Mouse (Mus musculus): ENCODE data around the gene Zfp976. TPM values are rescaled to one million over a fixed set of nuclear protein-coding genes. Genes with fewer than 3 reads are reported as not detected.

Gene Zfp976
- polyA plus RNA-seq (2012; rRNA removed; ENCODE audit: low replicate concordance) = 0.05 TPM in 1 of 2 replicates, not detected in the other

GRCm38 (mm10) chr7:42642152-42643115, at the start of gene Zfp976:
Zfp976 (minus strand) TSS chr7:42642588.

DNA sequence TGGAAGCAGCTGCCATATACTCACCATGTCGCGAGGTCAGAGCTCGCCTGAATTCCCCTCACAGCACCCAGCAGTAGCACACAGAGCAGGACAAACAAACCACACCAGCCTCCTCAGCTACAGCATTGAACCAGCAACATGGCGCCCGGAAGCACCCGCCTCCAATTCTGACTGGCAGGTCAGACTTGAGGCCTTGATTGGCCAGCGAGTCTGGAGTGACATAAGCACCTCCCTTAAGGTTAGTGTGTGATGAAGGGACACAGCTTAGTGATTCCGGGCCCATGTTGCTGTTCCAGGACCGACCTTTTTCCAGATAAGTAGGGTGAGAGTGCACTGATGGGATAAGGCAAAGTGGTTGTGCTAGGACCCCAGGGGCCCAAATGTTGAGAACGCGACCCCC, 50.0 kb downstream of the Zfp976 start, which contains the start of gene Zfp977:
Zfp977 (minus strand) TSS at position 135 of the 400 bp plus-strand sequence.

DNA sequence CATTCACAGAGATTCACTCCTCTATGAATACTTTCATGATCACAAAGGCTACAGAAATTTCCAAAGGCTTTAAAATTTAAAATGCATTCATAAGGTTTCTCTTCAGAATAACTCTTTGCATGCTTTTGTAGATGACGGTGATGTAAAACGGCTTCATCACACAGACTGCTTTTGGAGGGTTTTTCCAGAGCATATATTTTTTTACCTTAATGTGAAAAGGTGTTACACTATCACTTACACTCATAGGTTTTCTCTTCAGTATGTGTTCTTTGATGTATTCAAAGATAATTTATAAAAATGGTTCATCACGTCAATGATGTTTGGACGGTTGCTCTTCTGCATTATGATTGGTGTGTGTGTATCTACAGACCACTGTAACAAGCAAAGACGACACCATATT, 63.9 kb downstream of the Zfp976 start, which contains the start of gene Gm21028:
Gm21028 (minus strand) TSS at position 101 of the 400 bp plus-strand sequence.

Other genes with a start within 250 kb of the Zfp976 start
- gene 4933421I07Rik, start 194.5 kb downstream of the Zfp976 start, polyA plus RNA-seq (2012; rRNA removed; ENCODE audit: low replicate concordance) = not detected in 2 replicates
- gene Zfp141, start 136.8 kb downstream of the Zfp976 start, polyA plus RNA-seq (2012; rRNA removed; ENCODE audit: low replicate concordance) = 0.17 and 1.1 TPM in 2 replicates
- gene Gm21028, start 64.0 kb downstream of the Zfp976 start, polyA plus RNA-seq (2012; rRNA removed; ENCODE audit: low replicate concordance) = not detected in 2 replicates
- gene Zfp977, start 50.0 kb downstream of the Zfp976 start, polyA plus RNA-seq (2012; rRNA removed; ENCODE audit: low replicate concordance) = not detected in 2 replicates
- gene Zfp975, start 50.2 kb upstream of the Zfp976 start, polyA plus RNA-seq (2012; rRNA removed; ENCODE audit: low replicate concordance) = 0.18 TPM in 1 of 2 replicates, not detected in the other
- not detected in 2 replicates for gene Gm17067, start 84.4 kb upstream of the Zfp976 start, polyA plus RNA-seq (2012; rRNA removed; ENCODE audit: low replicate concordance)
- gene Vmn2r62, start 150.9 kb upstream of the Zfp976 start, polyA plus RNA-seq (2012; rRNA removed; ENCODE audit: low replicate concordance) = not detected in 2 replicates
- not detected in 2 replicates for gene Gm2381, start 224.6 kb upstream of the Zfp976 start, polyA plus RNA-seq (2012; rRNA removed; ENCODE audit: low replicate concordance)

All from duodenum, adult 2 months (tissue).